Mouse (Mus musculus) Muller cell, postnatal 12 days (primary cell): ENCODE measurements around the gene Ccdc107.
"Not testable (repeated sequence)": the region's sequence is repeated elsewhere in the genome, so short reads cannot be mapped to it uniquely, and the experiment has no call there.

Experiments used
- DNase-seq: peaks from one replicate; pipeline ENCODE4 v3.0.0-alpha.2; 2015; ENCODE audit errors: inconsistent ontology term

The Ccdc107 gene

DNA sequence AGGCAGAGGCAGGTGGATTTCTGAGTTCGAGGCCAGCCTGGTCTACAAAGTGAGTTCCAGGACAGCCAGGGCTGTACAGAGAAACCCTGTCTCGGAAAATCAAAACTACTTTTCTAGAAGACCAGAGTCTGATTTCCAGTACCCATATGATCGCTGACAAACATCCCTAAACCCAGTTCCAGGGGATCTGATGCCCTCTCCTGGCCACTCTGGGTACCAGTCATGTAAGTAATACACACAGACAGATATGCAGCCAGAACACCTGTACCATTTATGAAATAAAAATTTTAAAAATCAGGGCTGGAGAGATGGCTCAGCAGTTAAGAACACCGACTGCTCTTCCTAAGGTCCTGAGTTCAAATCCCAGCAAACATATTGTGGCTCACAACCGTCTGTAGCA is 7.0 kb upstream of the Ccdc107 start:
- not testable (repeated sequence) for DNase-seq

- no peak for DNase-seq
Measured at GRCm38 (mm10) chr4:43489611-43490010, 3.1 kb upstream of the Ccdc107 start.

DNA sequence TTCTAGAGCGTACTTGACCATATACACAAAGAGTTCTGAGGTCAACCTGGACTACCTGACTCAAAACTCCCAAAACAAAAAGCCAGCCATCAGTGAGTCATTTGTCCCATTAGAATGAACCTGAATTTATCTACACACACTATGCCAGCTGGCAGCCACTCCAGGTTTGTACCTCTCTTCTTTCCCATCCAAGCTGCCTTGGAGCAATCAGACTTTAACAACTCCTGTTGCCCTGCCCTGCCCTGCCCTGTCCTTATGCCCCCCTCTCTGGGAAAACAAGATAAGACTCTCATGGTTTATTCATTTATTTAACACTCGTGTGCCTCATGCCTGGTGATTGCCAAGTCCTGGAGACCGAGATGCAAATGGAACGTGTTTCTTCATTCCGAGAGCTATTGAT is 1.9 kb upstream of the Ccdc107 start:
- no peak for DNase-seq

DNA sequence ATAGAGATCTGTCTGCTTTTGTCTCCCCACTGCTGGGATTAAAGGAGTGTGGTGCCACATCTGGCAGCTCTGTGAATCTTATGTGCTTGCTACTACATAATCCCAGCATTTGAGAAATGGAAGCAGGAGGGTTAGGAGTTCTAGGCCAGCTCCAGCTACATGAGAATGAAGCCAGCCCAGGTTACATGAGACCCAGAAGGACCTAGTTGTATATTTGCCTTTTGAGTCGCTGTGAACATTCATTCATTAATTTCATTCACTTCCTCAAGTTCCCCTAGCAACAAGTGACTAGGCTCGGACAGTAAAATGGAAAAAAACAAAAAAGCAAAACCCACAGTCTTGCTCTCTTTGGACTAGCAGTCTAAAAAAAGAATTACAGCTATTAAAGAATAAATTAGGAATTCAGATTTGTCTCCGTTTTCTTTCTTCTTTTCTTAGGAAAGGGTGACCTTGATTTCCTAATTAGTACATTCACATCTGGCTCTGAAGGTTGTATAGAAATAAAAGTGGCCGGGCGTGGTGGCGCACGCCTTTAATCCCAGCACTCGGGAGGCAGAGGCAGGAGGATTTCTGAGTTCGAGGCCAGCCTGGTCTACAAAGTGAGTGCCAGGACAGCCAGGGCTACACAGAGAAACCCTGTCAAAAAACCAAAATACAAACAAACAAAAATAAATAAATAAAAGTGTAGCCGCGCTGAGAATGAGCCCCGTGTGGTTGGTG is 439 bp upstream of the Ccdc107 start:
- peak; percentile 57 for DNase-seq

DNA sequence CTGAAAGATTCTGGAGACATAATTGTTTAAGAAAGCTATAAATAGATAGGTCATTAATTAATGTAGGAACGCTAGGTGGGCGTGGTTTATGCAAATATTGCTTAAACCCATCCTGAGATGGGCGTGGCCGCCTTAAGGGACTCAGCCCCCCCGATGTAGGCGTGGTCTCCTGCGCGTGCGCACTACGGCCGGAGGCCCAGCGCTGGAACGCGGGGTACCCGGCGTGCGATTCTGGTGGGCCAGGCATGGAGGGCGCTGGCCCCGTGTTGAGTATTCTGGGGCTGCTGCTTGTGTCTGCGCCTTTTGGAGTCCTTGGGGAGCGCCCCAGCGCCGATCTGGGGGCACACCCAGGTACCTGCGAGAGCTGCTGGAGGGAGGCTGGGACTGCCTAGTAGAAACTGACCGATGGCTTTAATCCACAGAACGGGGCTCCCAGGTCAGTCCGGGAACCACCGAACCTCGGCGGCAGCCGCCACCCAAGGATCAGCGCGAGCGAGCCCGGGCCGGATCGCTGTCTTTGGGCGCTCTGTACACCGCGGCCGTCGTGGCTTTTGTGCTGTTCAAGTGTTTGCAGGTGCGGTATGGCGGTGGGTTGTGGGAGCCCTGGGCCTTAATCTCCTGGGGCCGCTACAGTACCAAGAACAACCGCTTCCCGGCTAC is 616 bp downstream of the Ccdc107 start:
- peak; percentile 96 for DNase-seq

DNA sequence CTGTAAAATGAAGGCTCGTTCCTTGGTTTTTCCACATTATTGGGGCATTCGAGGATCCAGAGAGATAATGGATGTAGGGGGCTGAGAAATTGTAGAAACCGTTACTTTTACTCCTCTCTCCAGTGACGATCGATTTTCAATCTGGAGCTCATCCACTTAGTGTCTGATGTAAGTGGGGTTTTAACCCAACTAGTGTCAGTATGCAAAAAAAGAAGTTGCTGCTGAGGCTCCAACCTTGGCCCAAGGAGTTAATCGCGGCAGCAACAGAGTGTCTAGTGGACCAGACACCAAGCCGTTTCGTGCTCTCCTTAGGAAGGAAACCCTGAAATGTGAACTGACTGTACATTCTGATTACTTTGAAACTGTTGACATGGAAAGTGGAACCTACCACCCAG is 1.1 kb downstream of the Ccdc107 start:
- no peak for DNase-seq

DNA sequence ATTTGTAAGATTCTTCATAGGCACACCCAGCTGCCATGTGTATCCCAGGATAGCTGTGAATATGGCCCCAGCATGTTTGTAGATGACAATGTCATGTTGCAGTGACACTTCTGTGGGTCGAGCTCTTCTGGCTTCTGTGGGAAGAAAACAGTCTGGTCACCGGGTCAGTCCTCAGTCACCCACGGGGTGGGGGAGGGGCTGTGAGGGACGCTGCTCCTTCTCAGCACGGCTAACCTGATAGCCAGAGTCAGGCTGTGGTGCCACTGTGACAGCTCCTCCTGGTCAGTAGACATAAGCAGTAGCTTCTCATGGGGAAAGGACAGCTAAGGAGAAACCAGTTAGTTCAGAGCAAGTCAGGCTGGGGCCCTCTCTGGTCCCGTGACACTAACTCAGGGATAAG is 3.9 kb downstream of the Ccdc107 start:
- DNase-seq: no peak

DNA sequence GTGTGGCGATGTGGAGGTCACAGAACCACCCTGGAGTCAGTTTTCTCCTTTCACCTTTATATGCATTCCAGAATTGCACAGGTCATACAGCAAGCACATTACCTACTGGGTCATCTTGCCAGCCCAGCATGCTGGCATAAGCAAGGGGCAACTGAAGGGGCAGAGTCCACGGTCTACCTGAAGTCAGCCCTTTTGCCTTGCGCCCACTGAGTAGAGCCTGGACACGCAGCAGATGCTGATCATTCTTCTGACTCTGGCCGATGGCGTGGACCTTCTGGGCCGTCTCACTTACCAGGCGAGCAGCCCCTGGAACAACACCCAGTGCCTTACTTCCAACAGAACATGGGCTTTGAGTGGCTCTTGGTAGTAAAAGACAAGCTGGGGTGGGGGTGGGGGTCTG is 4.7 kb downstream of the Ccdc107 start:
- no peak for DNase-seq

DNA sequence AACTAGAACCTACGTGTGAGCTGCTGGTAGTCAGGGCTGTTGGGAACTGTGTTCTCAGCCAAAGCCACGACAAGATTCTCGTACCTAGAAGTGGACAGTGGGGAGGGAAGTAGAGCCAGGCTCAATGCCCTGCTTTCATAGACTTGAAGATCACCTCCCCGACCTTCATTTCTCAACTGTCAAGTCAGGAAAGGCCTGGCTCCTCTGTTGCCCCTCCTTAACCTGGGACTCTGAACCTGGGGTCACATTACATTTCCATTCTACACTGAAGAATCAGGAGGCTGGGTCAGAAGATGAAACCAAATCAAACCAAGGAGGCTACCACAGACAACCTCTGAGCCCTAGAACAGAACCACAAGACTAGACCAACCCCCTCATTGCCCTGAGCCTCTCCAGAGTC is 5.2 kb downstream of the Ccdc107 start:
- DNase-seq: no peak

DNA sequence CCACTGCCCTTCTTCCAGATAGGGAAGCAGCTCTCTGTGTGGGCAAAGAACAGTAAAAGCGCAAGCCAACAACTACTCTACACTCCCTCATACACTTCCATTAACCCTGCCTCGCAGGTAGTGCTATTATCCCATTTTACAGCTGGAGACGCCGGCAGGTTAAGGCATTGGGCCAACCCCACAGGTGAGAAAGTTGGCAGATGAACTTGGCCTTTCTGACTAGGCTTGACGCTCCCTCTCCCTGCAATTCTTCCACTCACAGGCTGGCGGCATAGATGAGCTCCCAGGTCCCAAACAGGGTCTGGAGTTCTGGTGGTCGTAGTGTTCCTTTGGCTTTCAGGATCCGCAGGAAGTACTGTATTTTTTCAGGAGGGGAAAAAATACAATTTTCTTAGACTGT is 6.3 kb downstream of the Ccdc107 start:
- DNase-seq: no peak

DNA sequence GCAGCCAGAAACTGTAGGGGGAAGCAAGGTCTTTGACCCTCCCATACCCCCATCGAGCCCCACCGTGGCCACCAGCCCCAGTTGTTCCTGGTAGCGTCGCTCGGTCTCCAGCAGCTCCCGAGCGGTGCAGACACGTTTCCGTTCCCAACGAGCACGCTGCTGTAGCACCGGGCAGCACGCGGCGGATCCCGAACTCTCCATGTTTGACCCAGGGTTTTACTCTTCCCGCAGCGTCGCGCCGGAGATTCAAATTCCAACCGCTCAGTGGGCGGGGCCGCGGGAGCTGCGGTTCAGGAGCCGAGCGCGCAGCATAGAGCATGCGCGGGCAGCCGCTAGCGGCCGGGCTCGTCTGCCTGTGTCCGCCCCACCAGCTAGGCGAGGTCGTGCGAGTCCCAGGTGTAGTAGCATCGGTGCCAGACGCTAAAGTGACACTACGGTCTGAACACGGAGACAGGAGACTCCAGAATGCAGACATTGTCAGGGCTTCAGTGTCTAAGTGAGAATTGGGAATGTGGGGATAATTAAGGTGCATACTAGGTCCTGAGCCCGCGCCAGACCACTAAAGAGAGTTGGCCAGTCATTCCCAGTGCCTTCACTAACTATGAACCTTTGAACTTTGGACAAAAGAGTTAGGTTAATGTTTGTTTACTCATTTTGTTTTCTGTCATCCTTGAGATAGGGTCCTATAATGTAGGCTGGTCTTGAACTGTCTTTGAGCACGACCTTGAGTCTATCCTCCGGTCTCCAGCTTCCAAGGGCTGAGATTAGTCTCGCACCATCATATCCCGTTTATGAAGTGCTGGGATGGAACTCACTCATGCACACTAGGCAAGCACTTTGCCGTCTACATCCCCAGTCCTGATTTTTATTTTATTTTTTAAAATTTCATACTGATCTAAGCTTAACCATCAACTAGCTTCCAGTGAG is 7.0 kb downstream of the Ccdc107 start, which contains the start of gene Arhgef39:
Gene Arhgef39 (minus strand): TSS at position 289 of the 927 bp plus-strand sequence.
- peak; percentile 87 for DNase-seq

GRCm38 (mm10) chr4:43503041-43503440 is 10.3 kb downstream of the Ccdc107 start:
- DNase-seq: no peak

GRCm38 (mm10) chr4:43503506-43503905 is 10.8 kb downstream of the Ccdc107 start:
- DNase-seq: no peak

DNA sequence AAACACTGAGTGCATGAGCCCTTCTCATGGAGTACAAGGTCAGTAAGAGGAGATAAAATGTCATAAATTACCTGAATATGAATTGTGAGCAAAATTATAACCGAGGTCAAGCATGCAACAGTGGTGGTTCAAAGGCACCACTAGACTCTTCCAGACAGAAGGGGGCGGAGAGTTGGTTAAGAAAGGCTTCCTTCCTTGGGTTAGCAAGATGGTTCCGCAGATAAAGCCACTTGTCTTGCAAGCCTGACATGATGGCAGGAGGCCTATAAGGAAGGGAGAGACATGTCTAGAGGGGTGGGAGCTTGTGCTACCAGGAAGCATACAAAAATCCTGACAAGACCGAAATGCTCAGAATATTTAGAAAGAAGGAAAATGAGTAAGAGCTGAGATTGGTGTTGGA is 11.6 kb downstream of the Ccdc107 start:
- no peak for DNase-seq

DNA sequence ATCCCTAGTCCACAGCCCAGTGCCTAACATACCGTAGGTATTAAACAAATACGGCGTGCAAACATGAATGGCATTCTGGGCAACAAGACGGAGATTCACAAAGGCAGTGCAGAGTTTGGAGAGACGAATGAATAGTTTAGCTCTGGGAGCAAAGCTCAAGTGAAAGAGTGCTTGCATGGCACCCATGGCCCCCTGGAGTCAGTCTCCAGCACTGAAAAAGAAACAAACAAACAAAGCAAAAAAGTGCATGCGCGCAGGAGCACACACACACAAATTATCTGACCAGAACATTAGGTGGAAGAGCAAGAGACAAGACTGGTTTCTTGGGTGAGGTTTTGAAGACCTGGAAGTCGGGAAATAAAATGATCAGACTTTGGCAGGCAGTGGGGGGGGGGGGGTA is 13.4 kb downstream of the Ccdc107 start:
- no peak for DNase-seq

DNA sequence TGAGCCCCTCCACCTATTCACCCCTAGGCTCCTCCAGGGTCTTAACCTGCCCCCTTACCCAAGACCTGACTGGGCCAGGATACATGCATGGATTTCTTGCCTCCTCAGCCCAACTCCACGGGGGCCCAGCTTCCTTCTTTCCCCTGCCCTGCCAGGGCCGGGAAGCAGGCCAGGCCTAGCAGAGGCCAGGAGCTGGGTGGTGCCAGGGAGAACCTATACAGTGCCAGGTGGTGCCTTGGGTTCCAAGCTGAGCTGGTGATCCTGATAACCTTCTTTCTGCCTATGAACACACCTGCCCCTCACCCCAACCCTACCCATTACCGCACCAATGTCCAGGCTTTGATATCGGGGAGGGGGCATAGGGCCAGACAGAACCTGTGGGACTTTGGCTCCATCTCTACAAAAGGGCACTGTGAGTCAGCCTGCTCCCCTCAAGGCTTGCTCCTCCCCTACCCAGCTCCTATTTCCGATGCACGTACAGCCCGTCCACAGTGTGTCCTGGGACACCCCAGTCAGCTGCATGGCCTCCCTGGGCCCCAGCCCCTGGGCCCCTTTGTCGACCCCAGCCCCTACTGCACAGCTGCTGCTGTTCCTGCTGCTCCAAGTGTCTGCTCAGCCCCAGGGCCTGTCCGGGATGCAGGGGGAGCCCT is 14.0 kb downstream of the Ccdc107 start, which contains the start of gene Car9:
Gene Car9 (plus strand): TSS at position 431 of the 650 bp plus-strand sequence.
- DNase-seq: peak; percentile 17

GRCm38 (mm10) chr4:43507938-43508665 is 15.4 kb downstream of the Ccdc107 start:
- DNase-seq: peak; percentile 29

DNA sequence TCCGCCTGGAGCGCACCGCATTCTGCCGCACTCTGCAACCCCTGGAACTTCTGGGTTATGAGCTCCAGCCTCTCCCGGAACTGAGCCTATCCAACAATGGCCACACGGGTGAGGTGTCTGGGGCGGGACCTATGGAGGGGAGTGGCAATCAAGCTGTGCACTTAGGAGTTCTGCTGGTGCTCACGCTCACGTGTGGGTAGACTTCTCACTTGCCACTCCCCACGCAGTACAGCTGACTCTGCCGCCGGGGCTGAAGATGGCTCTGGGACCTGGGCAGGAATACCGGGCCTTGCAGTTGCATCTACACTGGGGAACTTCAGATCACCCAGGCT is 15.9 kb downstream of the Ccdc107 start:
- DNase-seq: peak; percentile 55

DNA sequence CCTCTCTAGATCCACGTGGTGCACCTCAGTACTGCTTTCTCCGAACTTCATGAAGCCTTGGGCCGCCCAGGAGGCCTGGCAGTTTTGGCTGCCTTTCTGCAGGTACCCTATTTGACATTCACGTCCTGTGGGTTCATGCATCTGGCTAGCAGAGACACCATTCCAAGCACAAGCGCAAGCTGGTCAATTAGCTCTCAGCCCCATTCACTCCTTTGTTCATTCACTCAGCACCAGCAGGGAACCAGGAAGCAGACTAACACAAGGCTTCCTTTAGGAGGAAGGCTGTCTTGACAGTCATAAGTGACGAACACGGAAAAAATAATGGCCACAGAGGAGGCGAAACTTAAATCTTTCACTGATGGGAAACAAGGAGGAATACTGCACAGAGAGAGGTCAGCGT is 16.4 kb downstream of the Ccdc107 start:
- peak; percentile 42 for DNase-seq

- DNase-seq: no peak
Measured at GRCm38 (mm10) chr4:43511675-43512454, 19.2 kb downstream of the Ccdc107 start.
